Mouse (Mus musculus): Measurements from ENCODE around the gene Gm18596. TPM values are rescaled to one million over a fixed set of nuclear protein-coding genes. Genes with fewer than 3 reads are reported as not detected.
"Not testable (repeated sequence)": the region's sequence is repeated elsewhere in the genome, so short reads cannot be mapped to it uniquely, and the experiment has no call there.

Gm18596 gene
- polyA plus RNA-seq (2012; rRNA removed), result not detected in 2 replicates

DNA sequence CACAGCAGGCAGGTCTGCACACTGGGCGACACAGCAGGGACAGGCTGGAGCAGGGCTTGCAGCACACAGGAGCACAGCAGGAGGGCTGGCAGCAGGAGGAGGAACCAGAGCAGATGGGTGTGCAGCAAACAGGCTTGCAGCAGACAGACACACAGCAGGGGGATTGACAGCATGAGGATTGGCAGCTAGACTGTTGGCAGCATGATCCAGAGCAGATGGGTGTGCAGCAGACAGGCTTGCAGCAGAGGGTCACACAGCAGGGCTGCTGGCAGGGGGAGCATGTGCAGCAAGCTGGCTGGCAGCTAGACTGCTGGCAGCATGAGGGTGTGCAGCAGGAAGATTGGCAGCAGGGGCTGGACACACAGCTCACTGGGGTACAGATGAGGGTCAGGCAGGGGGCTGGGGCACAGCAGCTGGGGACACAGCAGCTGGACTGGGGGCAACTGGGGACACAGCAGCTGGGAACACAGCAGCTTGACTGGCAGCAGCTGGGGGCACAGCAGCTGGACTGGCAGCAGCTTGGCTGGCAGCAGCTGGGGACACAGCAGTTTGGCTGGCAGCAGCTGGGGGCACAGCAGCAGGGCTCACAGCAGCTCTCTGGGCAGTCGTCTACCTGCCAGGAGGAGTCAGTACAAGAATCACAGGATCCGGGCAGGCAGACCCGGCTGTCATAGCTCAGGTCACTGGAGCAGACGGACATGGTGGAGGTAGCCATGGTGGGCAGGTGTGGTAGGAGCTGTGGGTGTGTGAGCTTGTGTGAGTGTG, at the start of gene Gm18596:
Gene Gm18596, minus strand, starts transcription at position 715 of the 765 bp plus-strand sequence.
- not testable (repeated sequence) for DNase-seq (ENCODE audit: extremely low spot score in 1 of 2, low spot score in 1 of 2)

DNA sequence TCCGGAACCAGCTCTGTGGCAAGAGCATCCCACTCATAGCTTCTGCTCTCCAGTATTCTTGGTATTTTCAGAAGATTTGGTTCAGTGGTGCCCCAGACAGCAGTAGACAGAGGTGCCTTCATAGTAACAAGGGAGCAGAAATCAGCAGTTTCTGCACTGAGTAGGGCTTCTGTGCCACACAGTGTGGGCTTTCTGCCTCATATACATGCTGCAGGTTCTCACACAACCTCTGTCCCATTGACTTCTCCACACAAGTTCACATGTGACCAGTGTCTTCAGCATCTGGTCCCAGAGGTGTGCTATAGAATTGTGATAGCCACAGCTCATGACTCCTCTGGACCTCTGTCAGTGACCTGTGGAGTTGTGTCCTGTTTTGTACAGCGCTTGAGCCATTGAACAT, 46.2 kb upstream of the Gm18596 start:
- DNase-seq (ENCODE audit: extremely low spot score in 1 of 2, low spot score in 1 of 2), result no peak

DNA sequence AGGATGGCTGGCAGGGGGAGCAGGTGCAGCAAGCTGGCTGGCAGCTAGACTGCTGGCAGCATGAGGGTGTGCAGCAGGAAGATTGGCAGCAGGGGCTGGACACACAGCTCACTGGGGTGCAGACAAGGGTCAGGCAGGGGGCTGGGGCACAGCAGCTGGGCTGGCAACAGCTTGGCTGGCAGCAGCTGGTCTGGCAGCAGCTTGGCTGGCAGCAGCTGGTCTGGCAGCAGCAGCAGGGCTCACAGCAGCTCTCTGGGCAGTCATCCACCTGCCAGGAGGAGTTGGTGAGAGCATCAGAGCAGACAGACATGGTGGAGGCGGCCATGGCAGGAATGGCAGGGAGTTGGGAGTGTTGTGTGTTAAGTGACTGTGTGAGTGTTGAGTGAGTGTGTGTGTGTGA, 45.4 kb upstream of the Gm18596 start, which contains the start of gene Gm7137:
Gene Gm7137, minus strand, starts transcription at position 325 of the 400 bp plus-strand sequence.
- not testable (repeated sequence) for DNase-seq (ENCODE audit: extremely low spot score in 1 of 2, low spot score in 1 of 2)

DNA sequence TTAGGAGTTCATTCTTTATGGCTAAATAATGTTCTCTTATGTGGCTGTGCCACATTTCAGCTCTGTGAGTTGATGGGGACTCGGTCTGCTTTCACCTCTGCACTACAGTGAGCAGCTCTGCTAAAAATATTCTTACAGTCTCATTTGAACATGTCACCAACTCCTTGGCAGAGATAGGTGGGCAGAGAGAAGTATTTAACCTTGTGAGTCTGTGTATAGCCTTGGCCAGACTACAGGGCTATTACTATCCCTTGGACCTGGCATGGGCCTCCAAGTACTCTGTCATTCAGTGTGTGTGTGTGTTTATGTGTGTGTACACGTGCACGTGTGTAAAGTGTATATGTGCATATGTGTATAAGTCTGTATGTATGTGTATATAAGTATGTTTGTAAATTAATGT, 41.0 kb upstream of the Gm18596 start:
- DNase-seq (ENCODE audit: extremely low spot score in 1 of 2, low spot score in 1 of 2), result not testable (repeated sequence)

DNA sequence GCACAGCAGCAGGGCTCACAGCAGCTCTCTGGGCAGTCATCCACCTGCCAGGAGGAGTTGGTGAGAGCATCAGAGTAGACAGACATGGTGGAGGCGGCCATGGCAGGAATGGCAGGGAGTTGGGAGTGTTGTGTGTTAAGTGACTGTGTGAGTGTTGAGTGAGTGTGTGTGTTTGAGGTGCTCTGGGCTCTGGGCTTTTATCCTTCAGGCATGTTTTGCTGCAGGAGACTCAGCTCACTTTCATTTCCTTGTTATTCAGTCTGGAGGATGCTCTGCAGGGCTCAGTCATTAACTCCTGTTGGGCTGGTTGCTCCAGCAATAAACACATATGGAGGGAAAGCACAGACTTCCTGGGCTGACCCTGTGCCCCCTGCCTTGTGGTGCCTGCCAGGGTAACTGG, 40.0 kb upstream of the Gm18596 start, which contains the start of gene Gm3250:
Gene Gm3250, minus strand, starts transcription at position 101 of the 400 bp plus-strand sequence.
- not testable (repeated sequence) for DNase-seq (ENCODE audit: extremely low spot score in 1 of 2, low spot score in 1 of 2)

DNA sequence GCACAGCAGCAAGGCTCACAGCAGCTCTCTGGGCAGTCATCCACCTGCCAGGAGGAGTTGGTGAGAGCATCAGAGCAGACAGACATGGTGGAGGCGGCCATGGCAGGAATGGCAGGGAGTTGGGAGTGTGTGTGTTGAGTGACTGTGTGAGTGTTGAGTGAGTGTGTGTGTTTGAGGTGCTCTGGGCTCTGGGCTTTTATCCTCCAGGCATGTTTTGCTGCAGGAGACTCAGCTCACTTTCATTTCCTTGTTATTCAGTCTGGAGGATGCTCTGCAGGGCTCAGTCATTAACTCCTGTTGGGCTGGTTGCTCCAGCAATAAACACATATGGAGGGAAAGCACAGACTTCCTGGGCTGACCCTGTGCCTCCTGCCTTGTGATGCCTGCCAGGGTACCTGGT, 34.4 kb upstream of the Gm18596 start, which contains the start of gene Gm7138:
Gene Gm7138, minus strand, starts transcription at position 101 of the 400 bp plus-strand sequence.
- not testable (repeated sequence) for DNase-seq (ENCODE audit: extremely low spot score in 1 of 2, low spot score in 1 of 2)

DNA sequence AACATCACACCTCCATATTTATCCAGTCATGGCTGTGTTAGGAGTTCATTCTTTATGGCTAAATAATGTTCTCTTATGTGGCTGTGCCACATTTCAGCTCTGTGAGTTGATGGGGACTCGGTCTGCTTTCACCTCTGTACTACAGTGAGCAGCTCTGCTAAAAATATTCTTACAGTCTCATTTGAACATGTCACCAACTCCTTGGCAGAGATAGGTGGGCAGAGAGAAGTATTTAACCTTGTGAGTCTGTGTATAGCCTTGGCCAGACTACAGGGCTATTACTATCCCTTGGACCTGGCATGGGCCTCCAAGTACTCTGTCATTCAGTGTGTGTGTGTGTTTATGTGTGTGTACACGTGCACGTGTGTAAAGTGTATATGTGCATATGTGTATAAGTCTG, 29.7 kb upstream of the Gm18596 start:
- not testable (repeated sequence) for DNase-seq (ENCODE audit: extremely low spot score in 1 of 2, low spot score in 1 of 2)

DNA sequence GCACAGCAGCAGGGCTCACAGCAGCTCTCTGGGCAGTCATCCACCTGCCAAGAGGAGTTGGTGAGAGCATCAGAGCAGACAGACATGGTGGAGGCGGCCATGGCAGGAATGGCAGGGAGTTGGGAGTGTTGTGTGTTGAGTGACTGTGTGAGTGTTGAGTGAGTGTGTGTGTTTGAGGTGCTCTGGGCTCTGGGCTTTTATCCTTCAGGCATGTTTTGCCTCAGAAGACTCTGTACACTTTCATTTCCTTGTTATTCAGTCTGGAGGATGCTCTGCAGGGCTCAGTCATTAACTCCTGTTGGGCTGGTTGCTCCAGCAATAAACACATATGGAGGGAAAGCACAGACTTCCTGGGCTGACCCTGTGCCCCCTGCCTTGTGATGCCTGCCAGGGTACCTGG, 28.8 kb upstream of the Gm18596 start, which contains the start of gene Gm3238:
Gene Gm3238, minus strand, starts transcription at position 101 of the 400 bp plus-strand sequence.
- DNase-seq (ENCODE audit: extremely low spot score in 1 of 2, low spot score in 1 of 2), result not testable (repeated sequence)

DNA sequence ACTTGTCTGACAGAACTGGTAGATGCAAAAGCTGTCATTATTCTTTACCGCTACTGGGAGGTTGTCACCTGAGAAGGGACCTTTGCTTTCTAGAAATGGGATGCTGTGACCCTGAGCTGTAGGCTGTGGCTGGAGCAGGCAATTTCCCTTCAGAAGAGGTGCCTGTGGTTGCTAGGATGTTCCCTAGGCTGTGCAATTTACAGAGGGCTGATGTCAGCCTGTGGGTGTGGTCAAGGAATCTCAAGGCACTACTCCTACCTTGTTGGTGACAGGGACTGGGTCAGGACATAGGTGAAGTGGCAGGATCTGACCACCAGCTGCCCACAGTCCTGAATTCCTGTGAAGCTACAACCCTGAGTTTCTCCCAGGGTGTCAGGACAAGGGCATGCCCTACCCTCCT, 27.3 kb upstream of the Gm18596 start:
- DNase-seq (ENCODE audit: extremely low spot score in 1 of 2, low spot score in 1 of 2), result no peak

DNA sequence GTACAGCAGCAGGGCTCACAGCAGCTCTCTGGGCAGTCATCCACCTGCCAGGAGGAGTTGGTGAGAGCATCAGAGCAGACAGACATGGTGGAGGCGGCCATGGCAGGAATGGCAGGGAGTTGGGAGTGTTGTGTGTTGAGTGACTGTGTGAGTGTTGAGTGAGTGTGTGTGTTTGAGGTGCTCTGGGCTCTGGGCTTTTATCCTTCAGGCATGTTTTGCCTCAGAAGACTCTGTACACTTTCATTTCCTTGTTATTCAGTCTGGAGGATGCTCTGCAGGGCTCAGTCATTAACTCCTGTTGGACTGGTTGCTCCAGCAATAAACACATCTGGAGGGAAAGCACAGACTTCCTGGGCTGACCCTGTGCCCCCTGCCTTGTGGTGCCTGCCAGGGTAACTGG, 17.1 kb upstream of the Gm18596 start, which contains the start of gene Gm3233:
Gene Gm3233, minus strand, starts transcription at position 101 of the 400 bp plus-strand sequence.
- not testable (repeated sequence) for DNase-seq (ENCODE audit: extremely low spot score in 1 of 2, low spot score in 1 of 2)

DNA sequence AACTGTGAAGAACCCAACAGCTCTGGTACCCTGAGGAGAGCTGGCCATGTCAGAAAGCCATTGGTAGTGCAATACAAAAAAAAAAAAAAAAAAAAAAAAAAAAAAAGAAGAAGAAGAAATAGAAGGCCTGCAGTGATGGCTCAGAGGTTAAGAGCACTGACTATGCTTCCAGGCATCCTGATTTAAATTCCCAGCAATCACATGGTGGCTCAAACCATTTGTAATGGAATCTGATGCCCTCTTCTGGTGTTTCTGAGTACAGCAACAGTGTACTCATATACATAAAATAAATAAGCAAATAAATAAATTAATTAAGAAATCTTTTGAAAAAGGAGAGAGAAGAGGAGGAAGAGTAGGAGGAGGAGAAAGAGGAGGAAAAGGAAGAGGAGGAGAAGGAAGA, 11.0 kb upstream of the Gm18596 start:
- DNase-seq (ENCODE audit: extremely low spot score in 1 of 2, low spot score in 1 of 2), result no peak

DNA sequence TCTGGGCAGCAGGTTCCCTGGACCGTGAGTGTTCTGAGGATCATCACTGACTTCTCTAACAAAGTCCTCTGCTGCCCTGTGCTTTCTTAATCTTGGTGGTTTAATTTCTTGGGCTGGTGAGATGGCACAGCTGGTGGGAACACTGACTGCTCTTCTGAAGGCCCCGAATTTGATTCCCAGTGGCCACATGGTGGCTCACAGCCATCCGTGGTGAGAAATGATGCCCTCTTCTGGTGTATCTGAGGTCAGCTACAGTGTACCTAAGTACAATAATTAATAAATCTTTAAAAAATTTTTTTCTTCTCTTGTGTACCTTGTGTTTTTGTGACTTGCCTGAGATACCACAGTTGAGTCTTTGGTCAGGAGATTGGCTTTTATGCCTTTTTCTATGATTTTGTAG, 9.9 kb upstream of the Gm18596 start:
- not testable (repeated sequence) for DNase-seq (ENCODE audit: extremely low spot score in 1 of 2, low spot score in 1 of 2)

DNA sequence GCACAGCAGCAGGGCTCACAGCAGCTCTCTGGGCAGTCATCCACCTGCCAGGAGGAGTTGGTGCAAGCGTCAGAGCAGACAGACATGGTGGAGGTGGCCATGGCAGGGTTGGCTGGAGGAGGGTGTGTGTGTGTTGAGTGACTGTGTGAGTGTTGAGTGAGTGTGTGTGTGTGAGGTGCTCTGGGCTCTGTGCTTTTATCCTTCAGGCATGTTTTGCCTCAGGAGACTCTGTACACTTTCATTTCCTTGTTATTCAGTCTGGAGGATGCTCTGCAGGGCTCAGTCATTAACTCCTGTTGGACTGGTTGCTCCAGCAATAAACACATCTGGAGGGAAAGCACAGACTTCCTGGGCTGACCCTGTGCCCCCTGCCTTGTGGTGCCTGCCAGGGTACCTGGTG, 8.8 kb upstream of the Gm18596 start, which contains the start of gene Gm9736:
Gene Gm9736, minus strand, starts transcription at position 101 of the 400 bp plus-strand sequence.
- DNase-seq (ENCODE audit: extremely low spot score in 1 of 2, low spot score in 1 of 2), result not testable (repeated sequence)

DNA sequence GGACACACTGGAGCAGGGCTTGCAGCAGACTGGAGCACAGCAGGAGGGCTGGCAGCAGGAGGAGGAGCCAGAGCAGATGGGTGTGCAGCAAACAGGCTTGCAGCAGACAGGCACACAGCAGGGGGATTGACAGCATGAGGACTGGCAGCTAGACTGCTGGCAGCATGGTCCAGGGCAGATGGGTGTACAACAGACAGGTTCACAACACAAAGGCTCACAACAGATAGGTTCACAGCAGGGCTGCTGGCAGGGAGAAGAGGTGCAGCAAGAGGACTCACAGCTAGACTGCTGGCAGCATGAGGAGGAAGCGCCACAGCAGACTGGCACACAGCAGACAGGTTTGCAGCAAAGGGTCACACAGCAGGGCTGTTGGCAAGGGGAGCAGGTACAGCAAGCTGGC, 8.2 kb upstream of the Gm18596 start:
- not testable (repeated sequence) for DNase-seq (ENCODE audit: extremely low spot score in 1 of 2, low spot score in 1 of 2)

DNA sequence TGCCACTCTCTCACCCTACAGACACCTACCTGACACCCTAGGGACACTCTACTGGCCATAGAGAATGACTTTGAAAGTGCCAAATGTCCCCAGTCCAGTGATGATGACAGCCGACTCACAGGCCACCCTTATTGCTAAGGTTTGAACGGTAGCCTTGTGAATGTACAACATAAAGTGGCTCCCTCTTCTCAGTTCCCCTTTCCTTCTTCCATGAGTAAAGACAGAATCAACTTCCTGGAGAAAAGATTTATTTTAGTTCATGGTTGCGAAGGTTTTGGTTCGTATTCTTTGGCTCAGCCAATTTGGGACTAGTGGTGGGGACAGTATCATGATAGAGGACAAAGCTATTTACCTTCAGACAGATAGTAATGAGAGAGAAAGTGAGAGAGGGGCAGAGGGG, 3.5 kb downstream of the Gm18596 start:
- DNase-seq (ENCODE audit: extremely low spot score in 1 of 2, low spot score in 1 of 2), result no peak

DNA sequence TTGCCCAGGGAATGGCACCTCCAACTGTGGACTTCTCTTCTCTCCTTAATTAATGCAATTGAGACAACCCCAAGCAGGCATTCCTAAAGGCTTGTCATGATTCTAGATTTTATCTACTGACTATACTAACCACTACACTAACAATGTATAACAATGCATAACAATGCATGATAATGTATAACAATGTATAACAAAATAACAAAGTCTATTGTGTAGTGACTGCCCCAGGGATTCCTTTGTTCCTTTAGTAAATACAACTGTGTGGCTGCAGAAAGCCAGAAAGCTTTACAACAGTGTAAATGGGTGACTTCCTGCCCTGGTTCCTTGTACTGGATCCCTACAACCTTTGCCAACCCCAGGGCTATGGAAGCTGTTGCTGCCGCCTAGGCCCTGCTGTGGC, 6.5 kb downstream of the Gm18596 start:
- no peak for DNase-seq (ENCODE audit: extremely low spot score in 1 of 2, low spot score in 1 of 2)

DNA sequence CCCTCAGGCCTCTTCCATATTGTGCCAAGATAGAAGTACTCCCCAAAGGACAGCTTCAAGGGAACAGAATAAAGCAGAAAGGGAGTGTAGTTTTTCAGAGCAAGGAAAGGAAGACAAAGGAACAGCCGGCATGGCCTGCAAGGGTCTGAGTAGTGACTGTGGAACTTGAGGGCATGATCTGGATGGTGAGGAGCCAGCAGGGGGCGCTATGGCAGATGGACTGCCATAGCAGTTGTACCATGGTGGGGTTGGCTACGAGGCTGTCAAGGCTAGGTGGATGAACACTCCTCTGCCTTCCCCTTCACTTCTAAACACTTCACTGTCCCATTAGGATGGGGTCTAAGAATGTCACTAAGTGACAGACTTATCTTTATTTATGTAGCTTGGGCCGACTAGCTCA, 13.2 kb downstream of the Gm18596 start:
- DNase-seq (ENCODE audit: extremely low spot score in 1 of 2, low spot score in 1 of 2), result no peak

DNA sequence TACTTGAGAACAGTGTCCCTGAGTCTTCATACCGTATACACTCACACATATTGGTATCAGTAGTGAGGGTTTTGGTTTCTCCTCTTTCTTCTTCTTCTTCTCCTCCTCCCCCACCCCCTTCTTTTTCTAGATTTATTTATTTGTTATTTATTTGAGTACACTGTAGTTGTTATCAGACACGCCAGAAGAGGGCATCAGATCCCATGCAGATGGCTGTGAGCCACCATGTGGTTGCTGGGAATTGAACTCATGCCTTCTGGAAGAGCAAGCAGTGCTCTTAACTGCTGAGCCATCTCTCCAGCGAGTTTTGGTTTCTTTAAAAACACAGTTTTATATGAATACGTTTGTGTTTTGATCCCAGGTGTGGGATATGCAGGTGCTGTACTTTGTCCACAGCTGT, 14.2 kb downstream of the Gm18596 start:
- DNase-seq (ENCODE audit: extremely low spot score in 1 of 2, low spot score in 1 of 2), result peak in 1 of 2 experiments; percentile 8

DNA sequence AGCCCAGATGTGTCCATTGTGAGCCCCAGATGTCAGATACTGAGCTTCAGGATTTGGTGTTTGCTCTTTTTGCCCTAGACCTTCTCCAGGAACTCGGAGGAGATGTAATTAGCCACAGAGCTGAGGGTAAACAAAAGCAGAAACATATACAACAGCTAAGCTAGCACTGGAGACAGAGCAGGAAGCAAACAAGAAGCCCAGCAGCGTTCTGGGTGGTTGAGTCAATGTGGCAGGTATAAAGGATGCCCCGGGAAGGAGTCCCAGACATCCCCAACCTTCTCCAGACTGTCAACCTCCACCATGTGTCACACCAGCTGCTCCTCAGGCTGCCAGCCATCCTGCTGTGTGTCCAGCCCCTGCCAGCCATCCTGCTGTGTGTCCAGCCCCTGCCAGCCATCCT, 16.3 kb downstream of the Gm18596 start, which contains the start of gene Gm10100:
Gene Gm10100, plus strand, starts transcription at position 301 of the 400 bp plus-strand sequence.
- DNase-seq (ENCODE audit: extremely low spot score in 1 of 2, low spot score in 1 of 2), result no peak

DNA sequence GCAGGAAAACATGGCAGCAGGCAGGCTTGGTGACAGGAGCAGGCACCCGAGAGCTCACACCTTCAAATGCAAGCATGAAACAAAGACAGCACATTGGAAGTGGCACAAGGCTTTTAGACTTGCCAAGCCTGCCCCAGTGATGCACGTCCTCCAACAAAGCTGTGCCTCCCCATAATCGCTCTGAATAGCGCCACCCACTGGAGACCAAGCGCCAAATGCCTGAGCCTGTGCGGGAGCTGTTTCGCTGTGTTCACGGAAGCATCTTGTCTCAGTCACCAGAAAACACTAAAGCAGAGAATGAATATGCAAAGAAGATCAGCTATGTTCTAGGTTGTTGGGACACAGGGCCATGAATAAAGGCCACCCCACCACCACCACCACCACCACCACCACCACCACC, 17.6 kb downstream of the Gm18596 start:
- no peak for DNase-seq (ENCODE audit: extremely low spot score in 1 of 2, low spot score in 1 of 2)

DNA sequence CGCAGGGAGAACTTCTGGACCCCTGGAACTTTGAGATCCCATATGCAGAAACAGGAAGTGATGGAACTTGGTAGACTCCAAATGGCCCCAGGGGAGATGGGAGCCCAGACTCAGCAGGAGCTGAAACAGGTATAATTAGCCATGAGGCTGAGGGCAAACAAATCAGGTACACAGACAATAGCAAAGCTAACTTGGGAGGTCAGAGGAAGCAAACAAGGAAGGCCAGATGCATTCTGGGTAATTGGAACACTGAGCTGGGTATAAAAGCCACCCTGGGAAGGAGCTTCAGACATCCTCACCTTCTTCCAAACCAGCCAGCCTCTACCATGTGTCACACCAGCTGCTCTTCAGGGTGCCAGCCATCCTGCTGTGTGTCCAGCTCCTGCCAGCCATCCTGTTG, 22.1 kb downstream of the Gm18596 start, which contains the start of gene Krtap12-1:
Gene Krtap12-1, plus strand, starts transcription at position 301 of the 400 bp plus-strand sequence.
- not testable (repeated sequence) for DNase-seq (ENCODE audit: extremely low spot score in 1 of 2, low spot score in 1 of 2)

DNA sequence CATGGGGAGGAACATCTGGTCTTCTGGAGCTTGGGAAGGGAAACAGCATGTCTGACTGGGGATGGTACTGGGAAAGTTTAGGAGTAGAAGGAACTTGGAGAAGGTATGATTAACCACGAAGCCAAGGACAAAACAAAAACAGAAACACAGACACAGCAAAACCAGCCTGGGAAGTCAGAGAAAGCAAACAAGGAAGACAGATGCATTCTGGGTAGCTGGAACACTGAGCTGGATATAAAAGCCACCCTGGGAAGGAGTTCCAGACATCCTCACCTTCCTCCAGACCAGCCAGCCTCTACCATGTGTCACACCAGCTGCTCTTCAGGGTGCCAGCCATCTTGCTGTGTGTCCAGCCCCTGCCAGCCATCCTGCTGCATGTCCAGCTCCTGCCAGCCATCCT, 26.9 kb downstream of the Gm18596 start, which contains the start of gene Gm10142:
Gene Gm10142, plus strand, starts transcription at position 301 of the 400 bp plus-strand sequence.
- no peak for DNase-seq (ENCODE audit: extremely low spot score in 1 of 2, low spot score in 1 of 2)

All from frontal cortex, adult 2 months (tissue).